Mouse (Mus musculus) monocyte, adult 2 months (primary cell): ENCODE measurements at regions not wholly inside any gene's neighbourhood (a gene's known extent, or its start where the extent isn't known, plus 50 kb on each side); places are given as distances from the start of the nearest gene placed in this dataset.

Experiments
- DNase-seq, 2 experiments: peaks; one replicate each; pipeline ENCODE4 v3.0.0; 2022; ENCODE audit warnings: low spot score in 2 of 2, low read depth in 1 of 2

DNA sequence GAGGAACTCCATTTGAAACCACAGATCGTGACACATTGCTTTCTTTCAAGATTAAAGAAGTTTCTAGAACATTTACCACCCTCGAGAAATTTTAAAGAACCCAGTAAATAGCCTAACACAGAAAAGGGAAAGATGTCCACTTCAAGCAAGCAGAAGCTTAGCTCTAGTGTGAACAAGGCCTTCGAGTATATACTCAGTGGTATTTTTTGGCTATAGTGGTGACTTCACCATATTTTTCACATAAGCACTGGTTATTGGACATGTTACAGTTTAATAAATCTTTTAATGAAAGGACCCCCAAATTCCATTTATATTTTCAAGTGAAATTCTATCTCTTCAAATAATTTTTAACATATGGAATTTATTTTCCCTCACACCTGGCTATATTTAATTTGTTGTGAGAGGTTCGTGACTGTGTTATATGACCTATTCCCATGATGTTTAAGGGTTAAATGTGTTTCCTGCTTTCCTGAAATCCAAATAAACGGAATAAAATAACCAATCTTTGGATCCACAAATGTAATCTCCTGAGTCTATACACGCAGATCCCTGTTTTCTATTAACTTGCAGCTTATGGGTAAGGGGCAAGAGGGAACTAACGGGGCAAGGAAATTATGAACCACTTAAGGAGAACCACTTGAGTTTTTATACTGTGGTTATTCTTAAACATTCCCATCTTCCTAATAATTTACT lies 60.6 kb upstream of the Tas2r134 start:
- DNase-seq, result no peak

DNA sequence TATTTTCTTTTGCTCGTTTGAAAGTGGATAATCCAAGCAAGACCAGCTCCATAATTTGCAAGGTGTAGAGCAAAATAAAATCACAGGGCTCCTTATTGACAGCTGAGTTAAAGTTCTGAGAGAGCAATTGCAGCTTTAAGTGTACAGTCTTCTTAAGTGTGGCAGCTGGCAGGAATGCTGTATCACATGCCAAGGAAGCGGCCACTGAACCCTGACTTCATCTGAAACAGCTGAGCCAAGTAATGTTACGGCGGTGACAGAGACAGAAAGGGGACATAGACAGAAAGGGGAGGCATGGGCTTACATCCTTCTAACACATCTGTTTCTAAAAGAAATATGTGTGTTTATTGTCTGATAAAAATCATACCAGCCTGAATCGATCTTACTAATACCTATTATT lies 63.4 kb upstream of the Tas2r134 start:
- DNase-seq, result no peak

DNA sequence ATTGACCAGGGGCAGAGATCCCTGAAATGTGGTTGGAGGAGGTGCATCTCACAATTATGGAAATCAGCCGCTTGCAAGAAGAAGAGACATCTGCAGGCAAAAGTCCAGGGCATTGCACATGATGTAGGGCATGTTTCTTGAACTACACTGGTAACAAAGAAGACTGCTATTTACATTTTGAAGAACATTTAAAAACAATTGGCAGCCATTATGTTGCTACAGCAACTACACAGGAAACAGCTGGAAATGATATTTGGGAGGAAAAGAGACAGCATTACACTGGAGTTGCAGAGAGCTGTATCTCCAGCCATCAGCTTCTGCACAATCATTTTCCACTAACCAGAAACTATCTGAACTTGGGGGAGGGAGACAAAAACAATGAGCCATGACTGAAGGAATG lies 64.1 kb upstream of the Tas2r134 start:
- DNase-seq, result no peak

DNA sequence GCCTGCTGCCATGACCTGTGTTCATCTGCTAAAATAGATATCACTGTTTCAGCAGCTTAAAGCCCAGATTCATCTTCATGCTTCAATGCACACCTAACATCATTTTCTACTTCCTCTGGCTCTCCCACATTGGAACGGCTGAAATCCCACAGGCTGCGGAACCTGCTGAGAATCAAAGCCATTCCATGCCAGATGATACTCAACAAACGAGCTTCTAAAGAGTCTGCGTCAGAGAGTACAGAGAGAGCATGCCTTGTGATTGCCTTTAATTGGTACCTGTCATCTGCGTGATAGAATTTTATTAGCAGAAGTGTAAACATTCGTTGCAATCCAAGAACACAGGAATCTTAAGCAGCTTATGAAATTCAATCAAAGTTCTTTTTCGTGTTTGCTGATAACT lies 76.4 kb upstream of the Tas2r134 start:
- DNase-seq, result no peak

DNA sequence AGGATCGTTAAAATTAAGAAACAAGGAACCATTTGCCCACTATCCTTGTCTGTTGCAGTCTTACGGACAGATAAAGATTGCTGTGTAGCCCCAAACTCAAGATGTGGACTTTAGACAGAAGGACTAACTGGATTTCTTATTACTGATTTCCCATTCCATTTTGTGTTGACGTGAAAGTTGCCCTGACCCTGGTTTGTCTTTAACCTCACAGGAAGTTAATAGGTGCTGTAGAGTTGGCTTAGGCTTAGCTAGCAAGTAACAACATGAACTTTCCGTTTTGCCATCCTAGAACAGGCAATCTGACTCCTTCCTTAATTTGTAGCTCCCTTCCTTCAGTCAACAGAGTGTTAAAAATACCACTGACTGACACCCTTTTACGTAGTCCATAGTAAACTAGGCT lies 78.2 kb upstream of the Tas2r134 start:
- DNase-seq, result no peak

DNA sequence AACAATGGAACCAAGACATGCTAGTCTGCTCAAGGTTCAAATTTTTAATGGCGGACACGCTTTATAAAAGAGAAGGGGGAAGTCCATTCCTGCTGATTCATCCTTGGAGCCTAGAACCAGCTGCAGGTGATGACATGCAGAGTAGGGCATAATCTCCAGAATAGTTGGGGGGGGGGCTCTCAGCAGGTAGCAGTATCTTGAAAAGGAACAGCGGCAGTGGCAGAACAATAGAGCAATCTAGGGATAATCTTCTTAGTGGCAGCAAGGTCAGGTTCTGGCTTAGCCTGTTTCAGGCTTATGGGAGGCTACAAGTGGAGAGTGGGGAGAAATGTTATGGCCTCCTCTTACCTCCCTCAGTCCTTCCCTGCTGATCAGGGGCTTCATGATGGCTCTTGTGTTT lies 81.1 kb upstream of the Tas2r134 start:
- no peak for DNase-seq

GRCm38 (mm10) chr2:51543949-51544348 lies 83.4 kb upstream of the Tas2r134 start:
- DNase-seq, result no peak

GRCm38 (mm10) chr2:51542272-51542671 lies 85.0 kb upstream of the Tas2r134 start:
- no peak for DNase-seq

- DNase-seq, result no peak
Measured at GRCm38 (mm10) chr2:51532709-51533414, 94.4 kb upstream of the Tas2r134 start.

DNA sequence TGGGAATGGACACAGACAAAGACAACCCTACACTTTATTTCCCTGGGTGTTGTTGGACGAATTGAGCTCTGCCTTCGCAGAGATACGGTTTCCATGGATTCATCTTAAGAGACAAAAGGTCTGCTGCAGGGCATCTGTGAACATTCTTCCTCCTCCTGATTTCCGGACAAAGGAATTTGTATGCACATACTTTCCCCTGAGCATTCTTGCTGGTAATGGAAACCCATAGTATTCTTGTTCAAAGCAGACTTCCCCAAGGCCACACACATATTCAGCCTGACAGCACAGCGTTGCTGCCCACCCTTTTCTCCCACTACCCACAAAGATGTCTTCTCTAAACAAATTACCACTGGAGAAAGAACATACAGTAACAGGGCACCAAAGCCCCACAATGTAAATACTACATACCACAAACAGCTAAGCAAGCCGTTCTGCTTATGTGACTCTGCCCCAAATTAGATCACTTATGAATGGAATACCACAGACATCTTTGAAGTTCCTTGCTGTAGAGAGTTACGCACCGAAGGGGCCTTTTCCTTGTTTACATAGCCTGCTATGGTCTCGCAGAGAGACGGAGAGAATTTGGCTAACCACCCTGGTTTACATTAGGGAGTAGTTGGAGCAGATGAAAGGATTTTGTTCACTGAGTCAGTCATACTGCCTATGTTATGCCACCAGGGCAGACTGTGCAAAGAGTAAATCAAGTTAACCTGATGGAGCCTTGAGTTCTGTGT lies 96.0 kb upstream of the Tas2r134 start:
- DNase-seq, result no peak

GRCm38 (mm10) chr2:51522766-51523165 lies 104.5 kb upstream of the Tas2r134 start:
- DNase-seq, result no peak

DNA sequence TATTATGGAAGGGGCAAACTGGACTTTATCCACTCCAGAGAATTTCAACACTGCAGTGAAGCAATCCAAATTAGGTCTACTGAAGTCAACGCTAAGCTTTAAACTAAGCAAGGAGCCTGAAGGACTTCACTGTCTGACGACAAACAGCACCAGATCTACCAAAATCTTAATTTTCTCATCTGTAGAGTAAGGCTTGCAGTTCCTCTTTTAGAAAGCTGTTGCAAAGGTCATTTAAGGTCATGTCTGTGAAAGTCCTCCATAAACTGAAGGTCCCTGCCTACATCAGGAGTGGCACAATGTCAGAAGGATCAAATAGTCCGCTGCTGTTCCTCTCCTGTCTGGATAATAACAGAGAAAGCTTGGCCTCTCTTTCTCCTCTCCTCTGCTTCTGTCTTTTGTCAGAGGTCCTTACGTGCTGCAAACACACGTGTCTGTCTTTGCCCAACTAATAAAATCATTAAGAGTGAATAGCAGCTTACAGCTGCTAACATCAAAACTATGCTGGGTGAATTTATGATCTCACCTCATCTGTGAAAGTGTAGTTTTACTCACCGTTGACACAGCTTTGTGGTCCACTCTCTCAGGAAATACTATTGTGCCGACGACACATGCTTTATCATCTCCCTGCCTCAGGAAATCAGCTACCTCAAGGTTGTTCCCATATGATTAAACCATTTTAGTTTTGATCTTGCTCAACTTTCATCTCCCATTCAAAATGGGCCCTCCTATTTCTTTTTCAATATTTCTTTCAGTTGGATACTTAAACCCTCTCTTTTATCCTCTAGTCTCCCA lies 117.9 kb upstream of the Tas2r134 start:
- no peak for DNase-seq

- no peak for DNase-seq
Measured at GRCm38 (mm10) chr2:51497896-51498295, 129.4 kb upstream of the Tas2r134 start.

- DNase-seq, result no peak
Measured at GRCm38 (mm10) chr2:51473753-51474152, 153.6 kb upstream of the Tas2r134 start.

GRCm38 (mm10) chr2:51467027-51467694 lies 160.2 kb upstream of the Tas2r134 start:
- DNase-seq, result no peak

- no peak for DNase-seq
Measured at GRCm38 (mm10) chr2:51466003-51466402, 161.3 kb upstream of the Tas2r134 start.

GRCm38 (mm10) chr2:51465576-51465975 lies 161.7 kb upstream of the Tas2r134 start:
- no peak for DNase-seq

- DNase-seq, result no peak
Measured at GRCm38 (mm10) chr2:51464356-51464755, 163.0 kb upstream of the Tas2r134 start.

DNA sequence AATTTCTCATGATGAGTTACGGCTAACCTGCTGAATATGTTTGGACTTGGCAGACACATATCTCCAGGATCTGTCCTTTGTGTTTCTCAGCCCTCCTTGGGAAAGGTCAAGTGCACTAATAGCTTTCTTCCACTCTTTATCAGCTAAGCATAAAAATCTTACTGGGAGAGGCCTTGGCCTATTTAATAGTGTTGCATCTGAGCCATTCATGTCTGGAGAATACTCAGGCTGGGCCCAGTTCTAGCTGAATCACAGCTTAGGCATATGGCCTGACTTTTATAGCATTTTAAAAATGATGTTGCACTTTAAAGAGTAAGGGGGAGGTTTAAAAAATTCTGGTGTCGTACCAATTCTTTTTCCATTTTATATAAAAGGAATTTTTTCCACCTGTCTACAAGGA lies 166.4 kb upstream of the Tas2r134 start:
- DNase-seq, result no peak

- DNase-seq, result no peak
Measured at GRCm38 (mm10) chr2:51459486-51459885, 167.8 kb upstream of the Tas2r134 start.

DNA sequence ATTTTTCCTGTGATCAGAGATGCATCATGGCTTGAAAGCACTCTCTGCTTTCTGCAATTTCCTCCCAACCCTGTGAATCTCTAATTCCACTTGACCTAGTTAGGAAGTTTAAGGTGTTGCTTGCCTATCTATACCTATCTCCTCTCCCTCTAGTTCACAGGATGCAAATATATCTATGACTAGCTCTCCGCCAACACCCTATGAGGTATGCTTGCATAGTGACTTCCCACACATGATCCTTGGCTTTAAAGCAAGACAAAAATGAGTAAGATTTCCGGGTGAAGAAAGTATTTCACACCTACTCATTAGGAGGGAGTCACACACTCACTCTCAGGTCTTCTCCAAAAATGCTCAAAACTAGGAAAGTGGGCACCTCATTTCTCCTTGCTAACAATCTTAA lies 169.6 kb upstream of the Tas2r134 start:
- DNase-seq, result no peak
